Mouse (Mus musculus): ENCODE data around the gene Tsga10. TPM values are rescaled to one million over a fixed set of nuclear protein-coding genes. Genes with fewer than 3 reads are reported as not detected.
"Not testable (repeated sequence)": the region's sequence is repeated elsewhere in the genome, so short reads cannot be mapped to it uniquely, and the experiment has no call there.

Gene Tsga10
- polyA plus RNA-seq, 1 experiment from 2014 or later = 14.9 TPM

- H3K27me3 ChIP-seq (ENCODE audit: control insufficient read depth, insufficient read depth, low read length) = peaks cover 25% of the 10 kb centered on the region
- DNase-seq (ENCODE audit: low spot score) (no peak), ATAC-seq (ENCODE audit: low FRiP score) (no peak)
- H3K9ac ChIP-seq = no peak overlapping the region
- H3K4me3 ChIP-seq (replicated peaks; ENCODE audit: low read length) = no peak overlapping the region
- H3K4me1 ChIP-seq (replicated peaks; ENCODE audit: control insufficient read depth, insufficient read depth, low read length) = peaks cover 7% of the 10 kb centered on the region; the same call in 1 of the 2 replicates
- no peak overlapping the region for H3K4me2 ChIP-seq (replicated peaks)
- no peak overlapping the region for H3K27ac ChIP-seq
- H3K9me3 ChIP-seq (ENCODE audit: control insufficient read depth, low read length) = no peaks in the 10 kb centered on the region
- WGBS = 85% methylated on average over 14 of the region's 14 CpGs
- no peaks in the 10 kb centered on the region for H3K36me3 ChIP-seq (replicated peaks; ENCODE audit: control insufficient read depth, insufficient read depth)
These were observed 148.6 kb downstream of the Tsga10 start for GRCm38 (mm10) chr1:37717415-37718195.

DNA sequence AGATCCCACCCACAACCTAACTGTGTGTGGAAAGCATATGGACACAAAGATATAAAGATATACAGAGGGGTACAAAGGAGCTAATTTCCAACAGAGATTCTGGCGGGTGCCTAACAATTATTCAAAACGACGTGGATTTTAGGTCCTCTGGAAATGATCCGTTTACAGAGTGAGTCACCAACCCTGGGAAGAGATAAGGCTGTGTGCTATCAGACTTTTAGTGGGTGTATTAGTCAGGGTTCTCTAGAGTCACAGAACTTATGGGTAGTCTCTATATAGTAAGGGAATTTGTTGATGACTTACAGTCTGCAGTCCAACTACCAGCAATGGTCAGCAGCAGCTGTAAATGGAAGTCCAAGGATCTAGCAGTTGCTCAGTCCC, 153.9 kb downstream of the Tsga10 start:
- H3K27ac ChIP-seq; ATAC-seq (ENCODE audit: low FRiP score); H3K4me2 ChIP-seq (replicated peaks); H3K4me3 ChIP-seq (replicated peaks; ENCODE audit: low read length); H3K9me3 ChIP-seq (ENCODE audit: control insufficient read depth, low read length); H3K9ac ChIP-seq; H3K4me1 ChIP-seq (replicated peaks; ENCODE audit: control insufficient read depth, insufficient read depth, low read length); H3K27me3 ChIP-seq (ENCODE audit: control insufficient read depth, insufficient read depth, low read length); DNase-seq (ENCODE audit: low spot score); H3K36me3 ChIP-seq (replicated peaks; ENCODE audit: control insufficient read depth, insufficient read depth): not testable (repeated sequence)
- 85% methylated on average over 4 of the region's 4 CpGs for WGBS

DNA sequence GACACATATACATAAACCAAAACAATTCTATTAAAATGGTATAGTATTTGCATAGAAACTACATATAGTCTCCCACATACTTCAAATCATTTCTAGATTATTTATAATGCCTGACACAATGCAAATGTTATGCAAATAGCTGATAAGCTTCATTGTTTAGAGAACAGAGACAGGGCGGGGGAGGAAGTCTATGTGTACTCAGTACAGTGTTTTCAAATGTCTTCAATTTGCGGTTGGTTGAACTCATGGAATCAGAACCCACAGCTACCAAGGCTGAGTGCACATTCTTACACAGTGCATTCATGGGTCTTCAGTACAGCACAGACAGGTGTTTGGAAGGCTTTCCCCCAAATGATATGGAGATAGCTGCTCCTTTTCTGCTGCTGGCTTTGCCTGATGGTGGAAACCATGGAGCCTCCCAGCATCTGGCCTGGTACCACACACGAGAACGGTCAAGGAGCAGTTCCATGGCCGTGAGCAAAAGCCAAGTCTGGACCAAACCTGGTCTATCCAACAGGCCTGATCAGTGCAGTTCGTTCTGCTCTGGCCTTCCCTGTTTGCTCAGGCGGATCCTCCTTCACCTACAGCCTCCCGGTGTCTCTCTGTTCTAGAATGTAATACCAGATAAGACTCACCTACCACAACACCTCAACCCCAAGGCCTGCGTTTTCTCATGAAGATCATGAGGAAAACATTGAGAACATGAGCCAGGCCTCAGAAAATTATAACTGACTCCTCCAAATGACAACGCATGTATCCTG, 154.5 kb downstream of the Tsga10 start:
- H3K9ac ChIP-seq = no peak overlapping the region
- ATAC-seq (ENCODE audit: low FRiP score) (no peak), DNase-seq (ENCODE audit: low spot score) (no peak)
- H3K36me3 ChIP-seq (replicated peaks; ENCODE audit: control insufficient read depth, insufficient read depth) = no peaks in the 10 kb centered on the region
- 89% methylated on average over 10 of the region's 10 CpGs for WGBS
- no peaks in the 10 kb centered on the region for H3K9me3 ChIP-seq (ENCODE audit: control insufficient read depth, low read length)
- no peaks in the 10 kb centered on the region for H3K27me3 ChIP-seq (ENCODE audit: control insufficient read depth, insufficient read depth, low read length)
- no peak overlapping the region for H3K4me2 ChIP-seq (replicated peaks)
- no peak overlapping the region for H3K4me3 ChIP-seq (replicated peaks; ENCODE audit: low read length)
- H3K4me1 ChIP-seq (replicated peaks; ENCODE audit: control insufficient read depth, insufficient read depth, low read length) = no peaks in the 10 kb centered on the region
- H3K27ac ChIP-seq = no peak overlapping the region

- WGBS = 97% methylated on average over 5 of the region's 5 CpGs
- Histone ChIP-seq H3K4me2 (replicated peaks) (no peak overlapping the region), H3K36me3 (replicated peaks; ENCODE audit: control insufficient read depth, insufficient read depth) (no peaks in the 10 kb centered on the region), H3K4me1 (replicated peaks; ENCODE audit: control insufficient read depth, insufficient read depth, low read length) (no peaks in the 10 kb centered on the region), H3K9me3 (ENCODE audit: control insufficient read depth, low read length) (no peaks in the 10 kb centered on the region), H3K27ac (no peak overlapping the region), H3K9ac (no peak overlapping the region), H3K4me3 (replicated peaks; ENCODE audit: low read length) (no peak overlapping the region), H3K27me3 (ENCODE audit: control insufficient read depth, insufficient read depth, low read length) (no peaks in the 10 kb centered on the region)
- ATAC-seq (ENCODE audit: low FRiP score) (no peak), DNase-seq (ENCODE audit: low spot score) (no peak)
These were observed 155.1 kb downstream of the Tsga10 start for GRCm38 (mm10) chr1:37711082-37711481.

- DNase-seq (ENCODE audit: low spot score) (no peak), ATAC-seq (ENCODE audit: low FRiP score) (no peak)
- Histone ChIP-seq H3K27me3 (ENCODE audit: control insufficient read depth, insufficient read depth, low read length) (no peaks in the 10 kb centered on the region), H3K9ac (no peak overlapping the region), H3K4me2 (replicated peaks) (no peak overlapping the region), H3K4me3 (replicated peaks; ENCODE audit: low read length) (no peak overlapping the region), H3K27ac (no peak overlapping the region), H3K36me3 (replicated peaks; ENCODE audit: control insufficient read depth, insufficient read depth) (no peaks in the 10 kb centered on the region), H3K9me3 (ENCODE audit: control insufficient read depth, low read length) (0 out of 2 replicates have a peak, but pooled peaks cover 3% of the 10 kb centered on the region), H3K4me1 (replicated peaks; ENCODE audit: control insufficient read depth, insufficient read depth, low read length) (no peaks in the 10 kb centered on the region)
- WGBS = 85% methylated on average over 8 of the region's 8 CpGs
These were observed 156.5 kb downstream of the Tsga10 start for GRCm38 (mm10) chr1:37709736-37710135.

- Histone ChIP-seq H3K9me3 (ENCODE audit: control insufficient read depth, low read length) (0 out of 2 replicates have a peak, but pooled peaks cover 3% of the 10 kb centered on the region), H3K4me2 (replicated peaks) (no peak overlapping the region), H3K27me3 (ENCODE audit: control insufficient read depth, insufficient read depth, low read length) (no peaks in the 10 kb centered on the region), H3K27ac (no peak overlapping the region), H3K4me3 (replicated peaks; ENCODE audit: low read length) (no peak overlapping the region), H3K9ac (no peak overlapping the region), H3K36me3 (replicated peaks; ENCODE audit: control insufficient read depth, insufficient read depth) (no peaks in the 10 kb centered on the region), H3K4me1 (replicated peaks; ENCODE audit: control insufficient read depth, insufficient read depth, low read length) (no peaks in the 10 kb centered on the region)
- DNase-seq (ENCODE audit: low spot score) = no peak
- 87% methylated on average over 6 of the region's 6 CpGs for WGBS
- ATAC-seq (ENCODE audit: low FRiP score) = no peak
These were observed 157.8 kb downstream of the Tsga10 start for GRCm38 (mm10) chr1:37708270-37708955.

Other genes with a start within 250 kb of the Tsga10 start
- gene 2010300C02Rik, start 146.3 kb downstream of the Tsga10 start, polyA plus RNA-seq (2014; fragmentation: Nextera tagmentation; extraction: Ambion mirVana) = 2.5 and 3.4 TPM in 2 replicates
- gene Lipt1, start 5.3 kb upstream of the Tsga10 start, polyA plus RNA-seq (2014; fragmentation: Nextera tagmentation; extraction: Ambion mirVana) = 7.9 and 9.0 TPM in 2 replicates
- gene Mitd1, start 24.0 kb upstream of the Tsga10 start, polyA plus RNA-seq (2014; fragmentation: Nextera tagmentation; extraction: Ambion mirVana) = 12.5 and 13.7 TPM in 2 replicates
- gene Mrpl30, start 24.0 kb upstream of the Tsga10 start, polyA plus RNA-seq (2014; fragmentation: Nextera tagmentation; extraction: Ambion mirVana) = 259 and 310 TPM in 2 replicates
- not detected in 2 replicates for gene Lyg2, start 50.1 kb upstream of the Tsga10 start, polyA plus RNA-seq (2014; fragmentation: Nextera tagmentation; extraction: Ambion mirVana)
- gene Lyg1, start 91.3 kb upstream of the Tsga10 start, polyA plus RNA-seq (2014; fragmentation: Nextera tagmentation; extraction: Ambion mirVana) = not detected in 2 replicates
- 129 and 144 TPM in 2 replicates for gene Txndc9, start 131.5 kb upstream of the Tsga10 start, polyA plus RNA-seq (2014; fragmentation: Nextera tagmentation; extraction: Ambion mirVana)
- 18.7 and 19.6 TPM in 2 replicates for gene Eif5b, start 131.6 kb upstream of the Tsga10 start, polyA plus RNA-seq (2014; fragmentation: Nextera tagmentation; extraction: Ambion mirVana)

Measured in hindbrain, embryonic 14.5 days (tissue).